Mouse (Mus musculus): ENCODE measurements around the gene Cacna1h. TPM values are rescaled to one million over a fixed set of nuclear protein-coding genes. Genes with fewer than 3 reads are reported as not detected.

The Cacna1h gene
- total RNA-seq, 4 experiments from 2014 or later = 3.9 to 9.7 (median 7.7) TPM

GRCm38 (mm10) chr17:25445841-25446240, 12.3 kb upstream of the Cacna1h start:
- no peak for DNase-seq (ENCODE audit: low spot score)

GRCm38 (mm10) chr17:25445074-25445473, 11.5 kb upstream of the Cacna1h start:
- DNase-seq (ENCODE audit: low spot score) = no peak

GRCm38 (mm10) chr17:25442889-25443288, 9.3 kb upstream of the Cacna1h start:
- DNase-seq (ENCODE audit: low spot score) = no peak

- DNase-seq (ENCODE audit: low spot score) = no peak
Measured at GRCm38 (mm10) chr17:25441417-25441816, 7.8 kb upstream of the Cacna1h start.

- no peak for DNase-seq (ENCODE audit: low spot score)
Measured at GRCm38 (mm10) chr17:25433223-25433616, 363 bp downstream of the Cacna1h start.

- DNase-seq (ENCODE audit: low spot score) = no peak
Measured at GRCm38 (mm10) chr17:25432433-25433181, 976 bp downstream of the Cacna1h start.

GRCm38 (mm10) chr17:25430534-25430933, 3.0 kb downstream of the Cacna1h start:
- DNase-seq (ENCODE audit: low spot score) = no peak

GRCm38 (mm10) chr17:25429886-25430285, 3.7 kb downstream of the Cacna1h start:
- DNase-seq (ENCODE audit: low spot score) = no peak

GRCm38 (mm10) chr17:25429240-25429639, 4.3 kb downstream of the Cacna1h start:
- no peak for DNase-seq (ENCODE audit: low spot score)

- DNase-seq (ENCODE audit: low spot score) = no peak
Measured at GRCm38 (mm10) chr17:25427441-25427840, 6.1 kb downstream of the Cacna1h start.

GRCm38 (mm10) chr17:25425996-25426395, 7.6 kb downstream of the Cacna1h start:
- DNase-seq (ENCODE audit: low spot score) = no peak

- no peak for DNase-seq (ENCODE audit: low spot score)
Measured at GRCm38 (mm10) chr17:25424526-25425080, 9.0 kb downstream of the Cacna1h start.

- no peak for DNase-seq (ENCODE audit: low spot score)
Measured at GRCm38 (mm10) chr17:25420998-25421397, 12.6 kb downstream of the Cacna1h start.

- DNase-seq (ENCODE audit: low spot score) = no peak
Measured at GRCm38 (mm10) chr17:25418926-25419325, 14.7 kb downstream of the Cacna1h start.

GRCm38 (mm10) chr17:25417990-25418389, 15.6 kb downstream of the Cacna1h start:
- no peak for DNase-seq (ENCODE audit: low spot score)

GRCm38 (mm10) chr17:25416219-25416618, 17.4 kb downstream of the Cacna1h start:
- DNase-seq (ENCODE audit: low spot score) = no peak

- no peak for DNase-seq (ENCODE audit: low spot score)
Measured at GRCm38 (mm10) chr17:25415421-25415913, 18.1 kb downstream of the Cacna1h start.

GRCm38 (mm10) chr17:25414917-25415316, 18.7 kb downstream of the Cacna1h start:
- no peak for DNase-seq (ENCODE audit: low spot score)

GRCm38 (mm10) chr17:25414209-25414608, 19.4 kb downstream of the Cacna1h start:
- DNase-seq (ENCODE audit: low spot score) = peak; percentile 24

- no peak for DNase-seq (ENCODE audit: low spot score)
Measured at GRCm38 (mm10) chr17:25411251-25411650, 22.3 kb downstream of the Cacna1h start.

GRCm38 (mm10) chr17:25410786-25411185, 22.8 kb downstream of the Cacna1h start:
- DNase-seq (ENCODE audit: low spot score) = no peak

GRCm38 (mm10) chr17:25410180-25410579, 23.4 kb downstream of the Cacna1h start:
- DNase-seq (ENCODE audit: low spot score) = no peak

- no peak for DNase-seq (ENCODE audit: low spot score)
Measured at GRCm38 (mm10) chr17:25409621-25410020, 24.0 kb downstream of the Cacna1h start.
